Mouse (Mus musculus): ENCODE results near the gene Mgarp.

Gene Mgarp

DNA sequence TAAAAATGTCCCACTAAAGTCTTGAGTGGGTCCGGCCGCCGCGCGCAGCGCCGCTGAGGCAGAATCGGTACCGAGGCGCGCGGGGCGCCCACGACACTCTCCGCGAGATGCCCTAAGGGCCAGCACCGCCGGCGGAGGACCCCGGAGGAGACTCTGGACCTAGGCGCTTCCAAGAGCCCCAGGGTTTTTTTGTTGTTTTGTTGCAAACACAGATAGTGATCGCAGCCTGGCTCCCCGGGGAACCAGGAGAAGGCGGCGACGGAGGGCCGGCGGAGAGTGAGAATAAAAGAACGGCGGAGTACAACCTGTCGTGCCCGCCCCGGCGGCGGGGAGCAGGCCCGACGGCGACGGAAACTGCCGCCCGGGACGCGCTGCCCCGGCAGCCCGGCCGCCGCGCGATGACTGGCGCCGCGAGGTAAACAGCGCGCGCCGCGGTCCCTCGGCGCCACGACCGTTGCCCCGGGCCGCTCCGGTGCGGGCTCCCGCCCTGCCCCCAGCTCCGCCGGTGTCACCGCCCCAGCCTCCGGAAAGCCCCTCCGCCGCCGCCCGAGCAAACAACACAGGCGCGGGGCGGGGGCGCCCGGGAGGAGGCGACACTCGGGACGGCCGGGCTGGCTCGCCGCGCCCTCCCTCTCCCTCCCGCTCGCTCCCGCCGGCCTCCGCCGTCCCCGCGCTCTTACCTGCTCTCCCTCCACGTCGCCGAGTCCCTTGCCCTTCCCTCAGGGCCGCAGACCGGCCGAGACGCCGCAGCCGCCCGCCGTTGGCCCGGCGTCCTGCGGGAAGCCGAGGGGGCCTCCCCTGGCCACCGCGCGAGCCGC lies 56.6 kb downstream of the Mgarp start:
- peak; percentile 64 to 85 for DNase-seq (ENCODE audit: low spot score in 2 of 2)

DNA sequence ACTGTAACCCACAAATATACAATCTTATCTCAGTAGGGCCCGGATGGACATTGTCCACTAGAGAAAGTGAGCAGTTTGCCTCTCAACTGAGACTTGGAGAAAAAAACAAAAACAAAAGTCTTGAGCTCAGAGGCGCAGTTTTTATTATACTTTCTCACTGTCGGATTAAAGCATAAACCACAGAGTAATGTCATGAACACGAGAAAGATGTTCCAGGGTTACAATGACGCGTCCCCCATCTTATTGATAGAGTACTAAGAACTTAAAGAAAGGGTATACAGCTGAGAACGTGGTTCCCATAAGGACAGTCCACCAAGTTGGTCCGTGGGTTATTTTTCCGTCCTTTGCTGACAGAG lies 57.2 kb downstream of the Mgarp start:
- DNase-seq (ENCODE audit: low spot score in 2 of 2), result no peak
